Mouse (Mus musculus) fibroblast of lung, adult 2 months (primary cell): ENCODE results near the gene Pxn.
"Not testable (repeated sequence)": the region's sequence is repeated elsewhere in the genome, so short reads cannot be mapped to it uniquely, and the experiment has no call there.

Experiments used
- DNase-seq: peaks from one replicate; pipeline ENCODE4 v3.0.0-alpha.2; 2011; ENCODE audit warnings: low read depth

Pxn gene

GRCm38 (mm10) chr5:115486726-115487125, 19.8 kb upstream of the Pxn start:
- DNase-seq: no peak

GRCm38 (mm10) chr5:115487353-115487752, 19.1 kb upstream of the Pxn start:
- DNase-seq: no peak

- DNase-seq: no peak
These were observed 18.4 kb upstream of the Pxn start for GRCm38 (mm10) chr5:115487942-115488580.

- DNase-seq: no peak
These were observed 17.4 kb upstream of the Pxn start for GRCm38 (mm10) chr5:115488841-115489698.

- peak; percentile 93 for DNase-seq
These were observed 16.5 kb upstream of the Pxn start for GRCm38 (mm10) chr5:115489699-115490637.

GRCm38 (mm10) chr5:115490638-115491000, 15.9 kb upstream of the Pxn start:
- DNase-seq: no peak

GRCm38 (mm10) chr5:115491076-115491475, 15.4 kb upstream of the Pxn start:
- DNase-seq: no peak

- no peak for DNase-seq
These were observed 14.6 kb upstream of the Pxn start for GRCm38 (mm10) chr5:115491771-115492322.

GRCm38 (mm10) chr5:115492711-115493335, 13.7 kb upstream of the Pxn start:
- DNase-seq: no peak

- no peak for DNase-seq
These were observed 13.0 kb upstream of the Pxn start for GRCm38 (mm10) chr5:115493441-115493840.

GRCm38 (mm10) chr5:115495618-115496017, 10.9 kb upstream of the Pxn start:
- not testable (repeated sequence) for DNase-seq

- DNase-seq: no peak
These were observed 9.4 kb upstream of the Pxn start for GRCm38 (mm10) chr5:115497033-115497432.

- no peak for DNase-seq
These were observed 7.9 kb upstream of the Pxn start for GRCm38 (mm10) chr5:115498307-115499240.

- no peak for DNase-seq
These were observed 6.0 kb upstream of the Pxn start for GRCm38 (mm10) chr5:115500383-115500935.

GRCm38 (mm10) chr5:115503035-115503434, 3.4 kb upstream of the Pxn start:
- no peak for DNase-seq

- not testable (repeated sequence) for DNase-seq
These were observed 859 bp upstream of the Pxn start for GRCm38 (mm10) chr5:115505617-115506016.

GRCm38 (mm10) chr5:115507267-115507980, 948 bp downstream of the Pxn start:
- DNase-seq: no peak

- no peak for DNase-seq
These were observed 1.7 kb downstream of the Pxn start for GRCm38 (mm10) chr5:115507981-115508858.

- DNase-seq: no peak
These were observed 2.3 kb downstream of the Pxn start for GRCm38 (mm10) chr5:115508859-115509147.
